Mouse (Mus musculus) liver, embryonic 15.5 days (tissue): ENCODE results near the gene Ube2o. TPM values are rescaled to one million over a fixed set of nuclear protein-coding genes. Genes with fewer than 3 reads are reported as not detected.
A peak's percentile ranks its signal among the peaks of the same experiment; 100 is the strongest.

Experiments used
- ATAC-seq: fragments of 200-750 bp; cut with Nextera tagmentation; 2 replicates; pipeline ENCODE4 v1.8.0; 2017; ENCODE audit warnings: moderate number of reproducible peaks, mild to moderate bottlenecking, moderate library complexity; ENCODE audit not compliant: insufficient read depth
- H3K27ac ChIP-seq: fragments of 300-500 bp; sonication (generic); replicated peaks from 2 replicates; pipeline ENCODE4 v1.5.1; 2015; ENCODE audit warnings: mild to moderate bottlenecking, inconsistent platforms
- H3K27me3 ChIP-seq: fragments of 300-500 bp; sonication (generic); 2 replicates; pipeline ENCODE4 v1.6.1; 2015; ENCODE audit warnings: mild to moderate bottlenecking, inconsistent platforms
- H3K36me3 ChIP-seq: fragments of 300-500 bp; sonication (generic); replicated peaks from 2 replicates; pipeline ENCODE4 v1.6.1; 2015; ENCODE audit warnings: moderate library complexity, mild to moderate bottlenecking, inconsistent platforms
- H3K4me1 ChIP-seq: fragments of 300-500 bp; sonication (generic); replicated peaks from 2 replicates; pipeline ENCODE4 v1.6.1; 2015; ENCODE audit warnings: inconsistent platforms
- H3K4me2 ChIP-seq: fragments of 300-500 bp; sonication (generic); 2 replicates; pipeline ENCODE4 v1.6.1; 2015; ENCODE audit warnings: moderate library complexity, mild to moderate bottlenecking, inconsistent platforms
- H3K4me3 ChIP-seq: fragments of 300-500 bp; sonication (generic); replicated peaks from 2 replicates; pipeline ENCODE4 v1.5.1; 2015; ENCODE audit warnings: mild to moderate bottlenecking, inconsistent platforms
- H3K9ac ChIP-seq: fragments of 300-500 bp; sonication (generic); 2 replicates; pipeline ENCODE4 v1.6.1; 2015; ENCODE audit warnings: moderate library complexity, mild to moderate bottlenecking, inconsistent platforms
- H3K9me3 ChIP-seq: fragments of 300-500 bp; sonication (generic); replicated peaks from 2 replicates; pipeline ENCODE4 v1.6.1; 2016; ENCODE audit warnings: inconsistent platforms
- WGBS: fragments of 180-500 bp; shearing (Covaris S2); methylation state at CpG from one replicate; pipeline ENCODE4 v1.1.7; 2015; ENCODE audit warnings: mixed read lengths; ENCODE audit not compliant: insufficient replicate concordance; 5-methylcytosine and 5-hydroxymethylcytosine counted together
- polyA plus RNA-seq: library from polyadenylated mRNA; unstranded; fragments of >200 nt; fragmentation: Nextera tagmentation; extraction: Ambion mirVana; gene quantifications from 2 replicates; pipeline ENCODE4 v1.2.1, GENCODE M21; 2015

The Ube2o gene
- polyA plus RNA-seq, 1 experiment from 2014 or later = 38.1 TPM

DNA sequence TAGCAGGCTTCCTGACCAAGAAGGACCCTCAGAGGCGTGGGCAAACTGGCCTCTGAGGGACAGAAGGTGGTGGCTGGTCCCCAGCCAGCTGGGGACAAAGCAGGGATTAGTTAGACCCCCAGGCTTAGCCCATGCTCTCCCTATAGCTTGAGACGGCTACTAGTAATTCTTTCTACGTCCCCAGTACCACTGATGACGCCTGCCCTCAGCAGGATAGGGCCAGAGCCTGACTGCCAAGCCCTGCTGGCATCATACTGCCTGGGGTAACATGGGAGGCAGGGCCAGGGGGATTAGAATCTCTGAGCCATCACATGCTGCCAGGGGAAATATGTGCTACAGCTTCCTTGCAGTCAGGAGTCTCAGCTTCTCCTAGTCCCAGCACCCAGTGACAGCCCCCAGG is 12.1 kb upstream of the Ube2o start:
- Histone ChIP-seq H3K9me3 (no peaks in the 10 kb centered on the region), H3K27ac (no peak overlapping the region), H3K4me2 (no peak overlapping the region), H3K27me3 (peaks cover 22% of the 10 kb centered on the region), H3K4me3 (no peak overlapping the region), H3K4me1 (peaks cover 30% of the 10 kb centered on the region), H3K9ac (no peak overlapping the region), H3K36me3 (peaks cover 12% of the 10 kb centered on the region)
- 47% methylated on average over 4 of the region's 4 CpGs for WGBS
- ATAC-seq = no peak

DNA sequence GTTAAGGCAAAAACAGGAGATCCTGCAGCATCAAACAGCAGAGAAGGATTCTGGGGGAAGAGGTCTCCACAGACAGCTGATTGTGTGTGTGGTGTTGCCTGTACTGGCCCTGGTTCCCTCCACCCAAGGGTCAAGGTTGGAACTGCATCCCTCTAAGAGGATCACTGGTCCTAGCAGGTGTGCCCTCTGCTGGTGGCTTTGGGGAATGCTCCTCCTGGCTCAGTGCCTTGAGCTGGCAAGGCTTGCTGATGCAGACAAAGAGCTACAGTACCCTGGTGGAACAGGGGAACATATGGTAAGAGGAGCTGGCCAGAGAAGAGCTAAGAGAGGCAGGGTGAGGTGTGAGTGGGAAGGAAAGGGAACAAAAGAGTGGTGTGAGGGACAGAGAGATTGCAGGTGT is 11.2 kb upstream of the Ube2o start:
- peaks cover 31% of the 10 kb centered on the region for H3K27me3 ChIP-seq
- no peak overlapping the region for H3K27ac ChIP-seq
- no peak overlapping the region for H3K9ac ChIP-seq
- H3K4me3 ChIP-seq = no peak overlapping the region
- peaks cover 30% of the 10 kb centered on the region for H3K4me1 ChIP-seq
- H3K4me2 ChIP-seq = no peak overlapping the region
- peak; percentile 64 for ATAC-seq
- H3K9me3 ChIP-seq = no peaks in the 10 kb centered on the region
- H3K36me3 ChIP-seq = 0 out of 2 replicates have a peak, but pooled peaks cover 7% of the 10 kb centered on the region

- Histone ChIP-seq H3K27me3 (peaks cover 37% of the 10 kb centered on the region), H3K4me3 (no peak overlapping the region), H3K36me3 (0 out of 2 replicates have a peak, but pooled peaks cover under 1% of the 10 kb centered on the region), H3K9me3 (no peaks in the 10 kb centered on the region), H3K4me1 (peaks cover 35% of the 10 kb centered on the region), H3K9ac (no peak overlapping the region), H3K27ac (no peak overlapping the region), H3K4me2 (no peak overlapping the region)
- ATAC-seq = no peak
- WGBS = 68% methylated on average over 4 of the region's 4 CpGs
These were observed 10.4 kb upstream of the Ube2o start for GRCm38 (mm10) chr11:116591621-116592020.

GRCm38 (mm10) chr11:116589574-116589973 is 8.3 kb upstream of the Ube2o start:
- no peak for ATAC-seq
- no peak overlapping the region for H3K4me3 ChIP-seq
- 56% methylated on average over 8 of the region's 8 CpGs for WGBS
- no peak overlapping the region for H3K4me2 ChIP-seq
- H3K9ac ChIP-seq = no peak overlapping the region
- H3K4me1 ChIP-seq = peaks cover 40% of the 10 kb centered on the region
- H3K27me3 ChIP-seq = peaks cover 49% of the 10 kb centered on the region
- no peaks in the 10 kb centered on the region for H3K36me3 ChIP-seq
- no peaks in the 10 kb centered on the region for H3K9me3 ChIP-seq
- no peak overlapping the region for H3K27ac ChIP-seq

DNA sequence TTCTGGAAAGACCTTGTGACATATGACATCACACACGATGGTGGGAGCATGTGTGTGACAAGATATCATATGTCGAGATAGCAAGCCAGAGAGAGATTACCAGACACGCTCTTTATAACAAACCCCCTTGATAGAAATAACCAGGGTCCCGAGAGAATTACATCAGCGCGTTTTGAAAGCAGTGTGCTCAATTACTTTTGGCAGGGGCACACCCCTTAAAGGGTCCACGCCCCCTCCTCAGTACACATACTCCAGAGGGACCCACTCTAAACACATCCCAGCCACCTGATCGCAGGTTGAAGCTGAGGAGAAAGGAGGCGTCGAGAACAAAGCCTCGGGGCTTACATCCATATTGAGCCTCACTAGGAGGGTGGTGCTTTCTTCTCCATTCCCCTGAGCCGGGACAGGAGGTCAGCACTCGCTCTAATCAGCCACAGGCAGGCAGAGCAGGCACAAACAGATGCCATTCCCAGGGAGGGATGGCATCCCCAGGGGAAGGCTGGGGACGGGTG is 7.8 kb upstream of the Ube2o start:
- no peaks in the 10 kb centered on the region for H3K36me3 ChIP-seq
- 28% methylated on average over 14 of the region's 14 CpGs for WGBS
- H3K27ac ChIP-seq = no peak overlapping the region
- H3K4me2 ChIP-seq = no peak overlapping the region; the same call in 1 of the 2 replicates
- ATAC-seq = no peak
- H3K9me3 ChIP-seq = no peaks in the 10 kb centered on the region
- no peak overlapping the region for H3K4me3 ChIP-seq
- peaks cover 51% of the 10 kb centered on the region for H3K27me3 ChIP-seq
- H3K4me1 ChIP-seq = peaks cover 40% of the 10 kb centered on the region
- no peak overlapping the region for H3K9ac ChIP-seq

DNA sequence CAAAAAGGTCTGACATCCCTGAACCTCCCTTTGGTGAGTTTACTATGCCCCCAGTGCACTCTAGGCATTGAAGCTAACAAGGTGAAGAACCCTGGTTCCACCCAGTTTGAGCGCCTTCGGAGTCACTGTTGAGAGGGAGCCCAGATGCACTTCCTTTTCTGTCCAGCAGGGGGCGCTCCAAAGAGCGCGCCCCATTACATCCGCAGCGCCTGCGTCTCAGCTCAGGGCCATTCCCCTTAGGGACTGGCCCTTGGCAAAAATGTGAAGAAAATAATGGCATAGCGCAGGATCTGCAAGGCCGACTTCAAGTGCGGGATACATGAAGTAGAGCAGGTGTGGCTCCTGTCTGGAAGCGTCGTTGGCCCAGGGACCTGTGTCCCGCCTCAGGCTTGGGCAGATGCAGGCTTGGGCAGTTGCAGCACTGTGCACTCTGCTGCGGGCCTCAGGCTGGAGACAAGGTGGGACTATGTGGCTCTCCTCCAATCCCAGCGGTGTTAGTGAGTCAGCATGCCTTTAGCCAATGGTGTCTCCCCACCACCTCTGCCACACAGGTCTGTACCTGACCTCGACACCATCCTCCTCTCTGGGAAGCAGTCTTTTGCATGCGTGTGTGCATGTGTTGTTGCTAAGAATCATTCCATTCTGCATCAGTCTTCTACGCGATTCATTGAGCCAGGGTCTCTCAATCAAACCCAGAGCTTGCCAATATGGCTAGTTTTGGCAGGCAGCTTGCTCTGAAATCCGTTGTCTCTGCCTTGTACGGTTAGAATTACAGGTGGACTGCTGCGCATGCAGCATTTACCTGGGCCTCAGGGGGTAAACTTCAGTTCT is 5.8 kb upstream of the Ube2o start:
- H3K27me3 ChIP-seq = peaks cover 51% of the 10 kb centered on the region
- no peaks in the 10 kb centered on the region for H3K9me3 ChIP-seq
- H3K4me3 ChIP-seq = no peak overlapping the region
- 27% methylated on average over 23 of the region's 23 CpGs for WGBS
- no peak overlapping the region for H3K27ac ChIP-seq
- peak; percentile 75 for ATAC-seq
- no peak overlapping the region for H3K9ac ChIP-seq
- no peaks in the 10 kb centered on the region for H3K36me3 ChIP-seq
- H3K4me1 ChIP-seq = peaks cover 35% of the 10 kb centered on the region
- no peak overlapping the region for H3K4me2 ChIP-seq

DNA sequence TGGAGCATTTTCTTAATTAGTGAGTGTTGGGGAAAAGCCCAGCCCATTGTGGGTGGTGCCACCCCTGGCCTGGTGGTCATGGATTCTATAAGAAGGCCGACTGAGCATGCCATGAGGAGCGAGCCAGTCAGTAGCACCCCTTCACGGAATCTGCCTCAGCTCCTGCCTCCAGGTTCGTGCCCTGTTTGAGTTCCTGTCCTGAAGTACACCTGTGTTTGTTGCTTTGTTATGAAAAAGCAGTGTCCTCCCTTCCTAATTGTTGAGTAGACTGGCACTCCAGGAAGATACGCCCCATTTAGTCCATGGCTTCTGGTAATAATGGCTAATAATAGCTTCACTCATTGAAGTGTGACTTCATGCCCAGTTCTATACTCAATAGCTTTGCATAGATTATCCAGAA is 5.1 kb upstream of the Ube2o start, which contains the start of gene Aanat:
Aanat (plus strand) TSS at position 123 of the 400 bp plus-strand sequence.
- Histone ChIP-seq H3K9me3 (no peaks in the 10 kb centered on the region), H3K4me3 (no peak within 1 kb of the TSS), H3K9ac (no peak within 1 kb of the TSS), H3K4me2 (no peak within 1 kb of the TSS), H3K36me3 (no peaks in the 10 kb centered on the region), H3K4me1 (peaks cover 40% of the 10 kb centered on the region), H3K27me3 (peaks cover 51% of the 10 kb centered on the region), H3K27ac (no peak within 1 kb of the TSS)
- 57% methylated on average over 5 of the region's 5 CpGs for WGBS
- ATAC-seq = 0 out of 2 replicates have a peak, but pooled peaks have one; percentile 5

DNA sequence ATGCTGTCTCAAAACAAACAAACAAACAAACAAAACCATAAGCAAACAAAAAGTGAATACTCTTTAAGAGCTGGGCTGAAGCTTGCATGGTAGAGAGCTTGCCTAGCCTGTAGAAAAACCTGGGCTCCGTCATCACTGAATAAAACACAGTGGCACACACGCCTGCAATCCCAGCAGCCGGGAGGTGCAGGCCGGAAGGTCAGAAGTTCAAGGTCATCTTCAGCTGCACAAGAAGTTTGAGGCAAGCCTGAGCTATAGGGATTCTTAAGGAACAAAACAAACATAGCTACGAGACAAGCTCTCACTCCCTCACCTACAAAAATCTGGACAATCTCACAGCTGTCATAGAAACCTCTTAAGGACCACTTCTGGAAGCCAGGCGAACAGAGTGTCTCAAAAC is 4.4 kb upstream of the Ube2o start:
- Histone ChIP-seq H3K27me3 (peaks cover 51% of the 10 kb centered on the region), H3K4me1 (peaks cover 40% of the 10 kb centered on the region), H3K9me3 (no peaks in the 10 kb centered on the region), H3K9ac (no peak overlapping the region), H3K27ac (no peak overlapping the region), H3K4me2 (no peak overlapping the region), H3K4me3 (no peak overlapping the region), H3K36me3 (no peaks in the 10 kb centered on the region)
- no peak for ATAC-seq
- whole genome bisulfite sequencing = 67% methylated on average over 6 of the region's 6 CpGs

- Histone ChIP-seq H3K9me3 (no peaks in the 10 kb centered on the region), H3K27me3 (peaks cover 7% of the 10 kb centered on the region), H3K9ac (peak overlapping the region; percentile 99), H3K4me1 (peaks cover 55% of the 10 kb centered on the region), H3K36me3 (peaks cover 11% of the 10 kb centered on the region), H3K4me2 (peak overlapping the region; percentile 89), H3K4me3 (peak overlapping the region; percentile 90), H3K27ac (peak overlapping the region; percentile 97)
- under 1% methylated on average over 91 of the region's 91 CpGs for WGBS
- ATAC-seq = peak; percentile 79
These were observed 404 bp downstream of the Ube2o start for GRCm38 (mm10) chr11:116580711-116581375.

DNA sequence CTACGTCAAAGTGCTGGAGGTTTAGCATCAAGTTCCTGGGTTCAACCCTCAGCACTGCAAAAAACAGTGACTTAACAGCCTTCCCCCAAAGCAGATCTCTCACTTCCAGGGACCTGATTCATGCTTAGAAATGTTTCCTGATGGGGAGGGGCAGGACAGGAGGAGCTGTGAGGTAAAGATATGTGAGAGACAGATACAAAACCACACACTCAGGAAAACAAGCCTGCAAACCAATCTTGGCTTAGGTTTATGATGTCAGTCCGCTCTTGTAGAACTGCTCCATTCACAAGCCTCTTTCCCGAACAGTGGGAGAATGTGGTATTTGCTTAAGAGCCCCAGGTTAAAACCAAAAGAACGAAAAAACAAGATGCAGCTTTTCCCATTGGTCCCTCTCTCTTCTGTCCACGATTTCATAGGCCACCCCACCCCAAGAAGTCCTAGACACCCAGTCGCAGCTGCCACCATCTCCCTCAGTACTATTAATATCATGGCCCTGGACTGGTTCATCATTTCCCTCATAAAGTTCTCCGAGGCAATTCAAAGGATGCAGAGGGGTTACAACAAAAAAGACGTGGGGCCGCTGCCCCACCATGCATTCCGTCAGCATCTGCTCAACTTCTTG is 1.1 kb downstream of the Ube2o start:
- H3K27me3 ChIP-seq = peaks cover 4% of the 10 kb centered on the region; the same call in 1 of the 2 replicates
- no peaks in the 10 kb centered on the region for H3K9me3 ChIP-seq
- H3K4me1 ChIP-seq = peaks cover 62% of the 10 kb centered on the region
- H3K27ac ChIP-seq = peak overlapping the region; percentile 97
- peak overlapping the region; percentile 90 for H3K4me3 ChIP-seq
- peak; percentile 66 for ATAC-seq
- H3K36me3 ChIP-seq = peaks cover 11% of the 10 kb centered on the region
- peak overlapping the region; percentile 89 for H3K4me2 ChIP-seq
- peak overlapping the region; percentile 99 for H3K9ac ChIP-seq
- 8% methylated on average over 10 of the region's 10 CpGs for WGBS

GRCm38 (mm10) chr11:116579280-116579679 is 2.0 kb downstream of the Ube2o start:
- no peaks in the 10 kb centered on the region for H3K27me3 ChIP-seq
- H3K4me3 ChIP-seq = peak overlapping the region; percentile 90
- peaks cover 11% of the 10 kb centered on the region for H3K36me3 ChIP-seq
- H3K9ac ChIP-seq = peak overlapping the region; percentile 99
- no peak for ATAC-seq
- H3K4me2 ChIP-seq = peak overlapping the region; percentile 89
- peak overlapping the region; percentile 97 for H3K27ac ChIP-seq
- WGBS = 79% methylated on average over 3 of the region's 3 CpGs
- H3K9me3 ChIP-seq = no peaks in the 10 kb centered on the region
- H3K4me1 ChIP-seq = peaks cover 70% of the 10 kb centered on the region
